Mouse (Mus musculus) heart, embryonic 11.5 days (tissue): Measurements from ENCODE around the gene Stn1. TPM values are rescaled to one million over a fixed set of nuclear protein-coding genes. Genes with fewer than 3 reads are reported as not detected.

ENCODE experiments used
- ATAC-seq: fragments of 200-750 bp; cut with Nextera tagmentation; replicated peaks from 2 replicates; pipeline ENCODE4 v1.8.0; 2017; ENCODE audit warnings: moderate library complexity; ENCODE audit not compliant: insufficient number of reproducible peaks, low FRiP score, low TSS enrichment
- H3K27ac ChIP-seq: fragments of 300-500 bp; sonication (generic); 2 replicates; pipeline ENCODE4 v1.5.1; 2014; ENCODE audit warnings: mild to moderate bottlenecking, low read depth, low read length
- H3K27me3 ChIP-seq: fragments of 300-500 bp; sonication (generic); 2 replicates; pipeline ENCODE4 v1.6.1; 2014; ENCODE audit warnings: mild to moderate bottlenecking, low read length, mixed read lengths; ENCODE audit not compliant: control insufficient read depth, insufficient read depth
- H3K36me3 ChIP-seq: fragments of 300-500 bp; sonication (generic); 2 replicates; pipeline ENCODE4 v1.6.1; 2014; ENCODE audit warnings: mild to moderate bottlenecking, low read length, moderate library complexity, mixed read lengths; ENCODE audit not compliant: control insufficient read depth, insufficient read depth
- H3K4me1 ChIP-seq: fragments of 300-500 bp; sonication (generic); 2 replicates; pipeline ENCODE4 v1.6.1; 2014; ENCODE audit warnings: low read length; ENCODE audit not compliant: control insufficient read depth, insufficient read depth
- H3K4me2 ChIP-seq: fragments of 300-500 bp; sonication (generic); 2 replicates; pipeline ENCODE4 v1.6.1; 2014; ENCODE audit warnings: mild to moderate bottlenecking, moderate library complexity
- H3K4me3 ChIP-seq: fragments of 300-500 bp; sonication (generic); 2 replicates; pipeline ENCODE4 v1.5.1; 2014; ENCODE audit warnings: low read depth, low read length
- H3K9ac ChIP-seq: fragments of 300-500 bp; sonication (generic); 2 replicates; pipeline ENCODE4 v1.6.1; 2014; ENCODE audit warnings: mild to moderate bottlenecking, low read depth, low read length, moderate library complexity
- H3K9me3 ChIP-seq: fragments of 300-500 bp; sonication (generic); replicated peaks from 2 replicates; pipeline ENCODE4 v1.6.1; 2016; ENCODE audit warnings: low read length; ENCODE audit not compliant: control insufficient read depth
- WGBS: fragments of 180-500 bp; shearing (Covaris S2); extraction: QIAGEN DNeasy Blood & Tissue Kit; methylation state at CpG from one replicate; pipeline ENCODE4 v1.1.7; 2014; ENCODE audit not compliant: insufficient replicate concordance; 5-methylcytosine and 5-hydroxymethylcytosine counted together
- polyA plus RNA-seq: library from polyadenylated mRNA; unstranded; fragments of >200 nt; fragmentation: Nextera tagmentation; extraction: Ambion mirVana; gene quantifications from 2 replicates; pipeline ENCODE4 v1.2.1, GENCODE M21; 2014

The Stn1 gene
- polyA plus RNA-seq, 1 experiment from 2014 or later = 40.0 TPM

GRCm38 (mm10) chr19:47466775-47467174, 70.5 kb downstream of the Stn1 start:
- H3K9me3 ChIP-seq = peaks cover under 1% of the 10 kb centered on the region; the same call in 1 of the 2 replicates
- 69% methylated on average over 8 of the region's 8 CpGs for WGBS
- H3K4me2 ChIP-seq = no peak overlapping the region
- H3K36me3 ChIP-seq = 0 out of 2 replicates have a peak, but pooled peaks cover 2% of the 10 kb centered on the region
- H3K4me1 ChIP-seq = peaks cover 11% of the 10 kb centered on the region
- ATAC-seq = no peak
- H3K9ac ChIP-seq = no peak overlapping the region
- H3K4me3 ChIP-seq = no peak overlapping the region
- no peak overlapping the region for H3K27ac ChIP-seq
- H3K27me3 ChIP-seq = no peaks in the 10 kb centered on the region

- Histone ChIP-seq H3K27me3 (no peaks in the 10 kb centered on the region), H3K4me2 (no peak overlapping the region), H3K9me3 (peaks cover 3% of the 10 kb centered on the region; the same call in 1 of the 2 replicates), H3K4me3 (no peak overlapping the region), H3K36me3 (0 out of 2 replicates have a peak, but pooled peaks cover 2% of the 10 kb centered on the region), H3K4me1 (peaks cover 19% of the 10 kb centered on the region), H3K27ac (no peak overlapping the region; the same call in 1 of the 2 replicates), H3K9ac (no peak overlapping the region)
- no peak for ATAC-seq
- 71% methylated on average over 9 of the region's 9 CpGs for WGBS
Measured at GRCm38 (mm10) chr19:47465467-47465866, 71.8 kb downstream of the Stn1 start.

GRCm38 (mm10) chr19:47464304-47465241, 72.7 kb downstream of the Stn1 start, which contains the start of gene Sh3pxd2a:
TSS of gene Sh3pxd2a (minus strand) at chr19:47464401.
- Histone ChIP-seq H3K4me3 (peak within 1 kb of the TSS; percentile 71), H3K4me1 (peaks cover 26% of the 10 kb centered on the region)
- 2% methylated on average over 52 of the region's 70 CpGs for WGBS

DNA sequence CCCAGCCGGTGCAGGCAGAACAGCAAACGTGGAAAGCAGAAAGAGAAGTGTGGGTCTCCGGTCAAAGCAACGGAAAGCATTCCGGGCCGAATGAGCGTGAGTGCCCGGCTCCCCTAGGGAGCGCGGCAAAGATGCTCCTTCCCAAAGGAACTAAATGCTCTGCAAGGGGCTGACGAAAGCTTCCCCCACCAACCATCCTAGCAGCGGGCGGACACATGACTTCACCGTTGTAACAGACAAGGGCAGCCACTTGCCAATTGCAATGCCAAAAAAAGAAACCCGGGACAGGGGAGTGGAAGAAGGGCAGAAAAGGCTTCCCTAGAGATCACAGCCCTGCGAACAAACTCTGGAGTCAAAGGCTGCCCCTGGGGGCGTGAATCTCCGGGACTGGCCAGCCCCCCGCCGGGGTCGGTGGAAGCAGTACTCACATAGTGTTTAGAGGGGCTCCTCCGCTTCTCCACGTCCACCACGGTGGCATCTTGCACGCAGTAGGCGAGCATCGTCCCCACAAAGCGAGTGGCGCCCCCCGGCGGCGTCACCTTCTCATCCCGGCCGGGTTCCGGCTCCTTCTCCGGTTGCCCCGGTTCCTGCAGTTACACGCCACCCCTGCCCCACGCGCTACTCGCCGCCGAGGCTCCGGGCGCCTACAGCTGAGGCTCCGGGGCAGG, 73.5 kb downstream of the Stn1 start:
- Histone ChIP-seq H3K9ac (peak overlapping the region; percentile 85), H3K36me3 (0 out of 2 replicates have a peak, but pooled peaks cover 2% of the 10 kb centered on the region), H3K4me1 (peaks cover 34% of the 10 kb centered on the region), H3K9me3 (peaks cover 3% of the 10 kb centered on the region; the same call in 1 of the 2 replicates), H3K4me2 (peak overlapping the region; percentile 92), H3K27me3 (no peaks in the 10 kb centered on the region), H3K4me3 (peak overlapping the region; percentile 71), H3K27ac (peak overlapping the region; percentile 89)
- WGBS = under 1% methylated on average over 46 of the region's 46 CpGs
- ATAC-seq = peak; percentile 72

More at GRCm38 (mm10) chr19:47464304-47465241, 72.7 kb downstream of the Stn1 start, which contains the start of gene Sh3pxd2a:
- peak; percentile 87 for ATAC-seq
- Histone ChIP-seq H3K9ac (peak within 1 kb of the TSS; percentile 85), H3K4me2 (peak within 1 kb of the TSS; percentile 92), H3K9me3 (peaks cover 3% of the 10 kb centered on the region; the same call in 1 of the 2 replicates), H3K36me3 (0 out of 2 replicates have a peak, but pooled peaks cover 2% of the 10 kb centered on the region), H3K27ac (peak within 1 kb of the TSS; percentile 89), H3K27me3 (no peaks in the 10 kb centered on the region)

GRCm38 (mm10) chr19:47463206-47463605, 74.1 kb downstream of the Stn1 start:
- peaks cover 40% of the 10 kb centered on the region for H3K4me1 ChIP-seq
- H3K36me3 ChIP-seq = 0 out of 2 replicates have a peak, but pooled peaks cover 2% of the 10 kb centered on the region
- H3K4me2 ChIP-seq = peak overlapping the region; percentile 92
- H3K9me3 ChIP-seq = peaks cover 3% of the 10 kb centered on the region; the same call in 1 of the 2 replicates
- ATAC-seq = no peak
- peak overlapping the region; percentile 85 for H3K9ac ChIP-seq
- peak overlapping the region; percentile 71 for H3K4me3 ChIP-seq
- WGBS = 2% methylated on average over 13 of the region's 13 CpGs
- no peaks in the 10 kb centered on the region for H3K27me3 ChIP-seq
- peak overlapping the region; percentile 89; the same call in 1 of the 2 replicates for H3K27ac ChIP-seq

DNA sequence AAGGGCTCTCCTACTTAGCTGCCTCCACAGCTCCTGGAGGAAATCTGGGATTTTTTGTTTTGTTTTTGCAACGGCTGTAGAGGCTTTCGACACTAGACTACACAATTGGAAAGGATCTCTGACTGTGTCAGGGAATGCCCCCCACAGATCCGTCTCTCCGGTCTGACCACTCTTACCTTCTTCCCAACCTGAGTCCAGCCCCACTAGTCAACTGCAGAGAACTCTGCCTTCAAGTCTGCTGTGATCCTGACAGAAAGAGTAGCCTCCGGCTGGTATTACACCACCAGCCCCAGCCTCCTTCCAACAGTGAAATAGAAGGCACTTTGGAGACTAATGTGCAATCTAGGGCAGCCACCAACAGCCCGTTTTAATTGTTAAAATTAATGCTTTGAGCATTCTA, 74.6 kb downstream of the Stn1 start:
- peak overlapping the region; percentile 85 for H3K9ac ChIP-seq
- WGBS = 18% methylated on average over 6 of the region's 6 CpGs
- H3K4me1 ChIP-seq = peaks cover 44% of the 10 kb centered on the region

DNA sequence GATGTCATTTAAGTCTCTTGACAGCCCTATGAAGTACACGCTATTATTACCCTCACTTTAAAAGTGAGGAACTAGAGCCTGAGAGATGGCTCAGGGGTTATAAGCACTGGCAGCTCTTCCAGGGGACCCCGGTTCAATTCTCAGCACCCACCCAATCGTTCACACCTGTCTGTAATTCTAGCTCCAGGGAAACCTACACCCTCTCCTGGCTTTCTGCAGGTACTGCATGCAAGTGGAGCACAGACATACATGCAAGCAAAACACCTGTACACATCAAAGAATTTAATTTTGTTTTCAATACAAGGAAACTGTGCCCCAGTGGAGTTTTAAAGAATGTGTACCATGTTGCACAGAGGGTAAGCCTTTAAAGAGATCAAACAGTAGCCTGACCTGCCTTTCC, 75.5 kb downstream of the Stn1 start:
- Histone ChIP-seq H3K4me2 (peak overlapping the region; percentile 92), H3K27ac (0 out of 2 replicates have a peak overlapping the region, but pooled peaks have one; percentile 12), H3K9ac (no peak overlapping the region), H3K9me3 (peaks cover 3% of the 10 kb centered on the region; the same call in 1 of the 2 replicates), H3K4me1 (peaks cover 53% of the 10 kb centered on the region), H3K27me3 (no peaks in the 10 kb centered on the region), H3K4me3 (no peak overlapping the region), H3K36me3 (0 out of 2 replicates have a peak, but pooled peaks cover 2% of the 10 kb centered on the region)
- no peak for ATAC-seq
- 91% methylated on average over 3 of the region's 3 CpGs for WGBS

More for the DNA sequence above, 74.6 kb downstream of the Stn1 start:
- Histone ChIP-seq H3K4me3 (peak overlapping the region; percentile 71), H3K4me2 (peak overlapping the region; percentile 92), H3K27ac (no peak overlapping the region), H3K27me3 (no peaks in the 10 kb centered on the region), H3K9me3 (peaks cover 3% of the 10 kb centered on the region; the same call in 1 of the 2 replicates), H3K36me3 (0 out of 2 replicates have a peak, but pooled peaks cover 2% of the 10 kb centered on the region)
- no peak for ATAC-seq

GRCm38 (mm10) chr19:47461386-47461785, 75.9 kb downstream of the Stn1 start:
- H3K27ac ChIP-seq = 0 out of 2 replicates have a peak overlapping the region, but pooled peaks have one; percentile 10
- WGBS = 68% methylated on average over 9 of the region's 9 CpGs
- H3K9ac ChIP-seq = no peak overlapping the region

More at GRCm38 (mm10) chr19:47461386-47461785, 75.9 kb downstream of the Stn1 start:
- peaks cover 58% of the 10 kb centered on the region for H3K4me1 ChIP-seq
- H3K27me3 ChIP-seq = no peaks in the 10 kb centered on the region
- peaks cover 3% of the 10 kb centered on the region; the same call in 1 of the 2 replicates for H3K9me3 ChIP-seq
- 0 out of 2 replicates have a peak, but pooled peaks cover 2% of the 10 kb centered on the region for H3K36me3 ChIP-seq
- no peak overlapping the region for H3K4me2 ChIP-seq
- H3K4me3 ChIP-seq = no peak overlapping the region
- ATAC-seq = no peak
